Comparison of ENCODE assay signal across 21 mouse cellular contexts in the genomic region with DNA sequence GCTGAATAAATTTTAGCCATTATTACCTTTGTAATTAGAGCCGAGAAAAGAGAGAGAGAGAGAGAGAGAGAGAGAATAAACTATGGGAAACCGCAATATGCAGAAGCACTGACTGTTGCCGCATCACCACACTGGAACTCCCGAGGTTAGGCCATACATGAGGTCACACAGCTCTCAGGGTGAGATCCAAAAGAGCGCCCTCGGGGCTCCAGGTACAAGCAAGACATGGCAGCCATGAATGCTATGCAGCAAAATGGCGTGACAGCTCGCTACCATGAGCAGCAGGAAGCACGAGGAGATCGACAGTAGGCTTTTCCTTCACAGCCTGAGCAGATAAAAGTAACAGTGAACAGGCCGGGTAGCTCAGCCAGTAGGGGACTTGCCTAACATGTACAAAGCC.
"Had no signal": no experiment of that assay in that cellular context is flagged by ENCODE, and none has a peak within 500 bp of the region (broad histone marks: within the 10 kb centered on the region; RNA-seq: fewer than 3 reads in every experiment).

No protein-coding gene starts in this region.

- H3K4me3 ChIP-seq: heart, embryonic 10.5 days; heart, embryonic 12.5 days; hindbrain, embryonic 13.5 days; hindbrain, embryonic 15.5 days; layer of hippocampus, adult 2 months; left cerebral cortex, adult 2 months; limb, embryonic 10.5 days; limb, embryonic 12.5 days had no signal

- H3K27me3 ChIP-seq: heart, embryonic 12.5 days; hindbrain, embryonic 13.5 days; hindbrain, embryonic 15.5 days; limb, embryonic 12.5 days had no signal

- ATAC-seq: hindbrain, postnatal 0 days; intestine, embryonic 16.5 days had no signal

- DNase-seq: gastrocnemius, postnatal 10 days; gastrocnemius, postnatal 25 days; heart, adult 18-20 months; heart, postnatal 10 days; kidney, adult 11 months; kidney, adult 8-10 months; kidney, postnatal 10 days; kidney, postnatal 25 days; kidney, postnatal 4 days; liver had no signal

- H3K4me1 ChIP-seq: hindbrain, embryonic 13.5 days had no signal

- H3K4me2 ChIP-seq: heart, embryonic 12.5 days; hindbrain, embryonic 13.5 days; hindbrain, embryonic 15.5 days; limb, embryonic 12.5 days; liver, embryonic 11.5 days had no signal

- H3K36me3 ChIP-seq: heart, embryonic 10.5 days; heart, embryonic 12.5 days; hindbrain, embryonic 13.5 days; hindbrain, embryonic 15.5 days; limb, embryonic 10.5 days; limb, embryonic 12.5 days had no signal

- H3K27ac ChIP-seq: heart, embryonic 10.5 days; hindbrain, embryonic 13.5 days; hindbrain, embryonic 15.5 days; hindbrain, postnatal 0 days; layer of hippocampus, adult 2 months; left cerebral cortex, adult 2 months; limb, embryonic 10.5 days; limb, embryonic 12.5 days had no signal

- H3K9ac ChIP-seq: heart, embryonic 12.5 days; hindbrain, embryonic 13.5 days; hindbrain, embryonic 15.5 days; limb, embryonic 12.5 days had no signal

- H3K9me3 ChIP-seq: heart, embryonic 10.5 days; heart, embryonic 12.5 days; hindbrain, embryonic 13.5 days; hindbrain, embryonic 15.5 days; limb, embryonic 10.5 days; limb, embryonic 12.5 days had no signal
